Mouse (Mus musculus) neural tube, embryonic 15.5 days (tissue): ENCODE measurements at regions not wholly inside any gene's neighbourhood (a gene's known extent, or its start where the extent isn't known, plus 50 kb on each side); places are given as distances from the start of the nearest gene placed in this dataset.
"Not testable (repeated sequence)": the region's sequence is repeated elsewhere in the genome, so short reads cannot be mapped to it uniquely, and the experiment has no call there.

Experiments
- ATAC-seq: fragments of 200-750 bp; cut with Nextera tagmentation; 2 replicates; pipeline ENCODE4 v1.8.0; 2017; ENCODE audit warnings: mild to moderate bottlenecking, moderate TSS enrichment, moderate library complexity; ENCODE audit not compliant: low FRiP score
- H3K27ac ChIP-seq: fragments of 300-500 bp; sonication (generic); replicated peaks from 2 replicates; pipeline ENCODE4 v1.5.1; 2015; ENCODE audit warnings: mild to moderate bottlenecking, inconsistent platforms
- H3K27me3 ChIP-seq: fragments of 300-500 bp; sonication (generic); replicated peaks from 2 replicates; pipeline ENCODE4 v1.6.1; 2015; ENCODE audit warnings: inconsistent platforms
- H3K36me3 ChIP-seq: fragments of 300-500 bp; sonication (generic); 2 replicates; pipeline ENCODE4 v1.6.1; 2015; ENCODE audit warnings: inconsistent platforms
- H3K4me1 ChIP-seq: fragments of 300-500 bp; sonication (generic); 2 replicates; pipeline ENCODE4 v1.6.1; 2015; ENCODE audit warnings: inconsistent platforms
- H3K4me2 ChIP-seq: fragments of 300-500 bp; sonication (generic); 2 replicates; pipeline ENCODE4 v1.6.1; 2015; ENCODE audit warnings: inconsistent platforms, mild to moderate bottlenecking, moderate library complexity
- H3K4me3 ChIP-seq: fragments of 300-500 bp; sonication (generic); replicated peaks from 2 replicates; pipeline ENCODE4 v1.5.1; 2015; ENCODE audit warnings: mild to moderate bottlenecking, inconsistent platforms
- H3K9ac ChIP-seq: fragments of 300-500 bp; sonication (generic); replicated peaks from 2 replicates; pipeline ENCODE4 v1.6.1; 2015; ENCODE audit warnings: mild to moderate bottlenecking, inconsistent platforms
- H3K9me3 ChIP-seq: fragments of 300-500 bp; sonication (generic); replicated peaks from 2 replicates; pipeline ENCODE4 v1.6.1; 2016; ENCODE audit warnings: inconsistent platforms
- WGBS: fragments of 180-500 bp; shearing (Covaris S2); methylation state at CpG from one replicate; pipeline ENCODE4 v1.1.7; 2015; ENCODE audit warnings: mixed read lengths; 5-methylcytosine and 5-hydroxymethylcytosine counted together

GRCm38 (mm10) chr9:32934436-32934835 lies 298.4 kb downstream of the Ets1 start:
- Histone ChIP-seq H3K4me3 (no peak overlapping the region), H3K4me1 (0 out of 2 replicates have a peak, but pooled peaks cover 3% of the 10 kb centered on the region), H3K9ac (no peak overlapping the region), H3K9me3 (no peaks in the 10 kb centered on the region), H3K27ac (no peak overlapping the region), H3K27me3 (0 out of 2 replicates have a peak, but pooled peaks cover 11% of the 10 kb centered on the region), H3K36me3 (no peaks in the 10 kb centered on the region), H3K4me2 (no peak overlapping the region)
- WGBS, result 90% methylated on average over 1 of the region's 1 CpGs
- ATAC-seq, result no peak

GRCm38 (mm10) chr9:32936462-32936861 lies 300.4 kb downstream of the Ets1 start:
- no peak overlapping the region for H3K4me2 ChIP-seq
- H3K4me1 ChIP-seq, result peaks cover 13% of the 10 kb centered on the region
- no peak overlapping the region for H3K27ac ChIP-seq
- H3K9me3 ChIP-seq, result no peaks in the 10 kb centered on the region
- H3K4me3 ChIP-seq, result no peak overlapping the region
- H3K36me3 ChIP-seq, result no peaks in the 10 kb centered on the region
- ATAC-seq, result no peak
- WGBS, result 62% methylated on average over 9 of the region's 9 CpGs
- H3K9ac ChIP-seq, result no peak overlapping the region
- H3K27me3 ChIP-seq, result 0 out of 2 replicates have a peak, but pooled peaks cover 16% of the 10 kb centered on the region

GRCm38 (mm10) chr9:32937391-32937790 lies 301.4 kb downstream of the Ets1 start:
- Histone ChIP-seq H3K4me3 (no peak overlapping the region), H3K9me3 (no peaks in the 10 kb centered on the region), H3K4me2 (no peak overlapping the region), H3K36me3 (no peaks in the 10 kb centered on the region), H3K27ac (no peak overlapping the region), H3K4me1 (peaks cover 14% of the 10 kb centered on the region), H3K27me3 (0 out of 2 replicates have a peak, but pooled peaks cover 22% of the 10 kb centered on the region), H3K9ac (no peak overlapping the region)
- ATAC-seq, result no peak
- WGBS, result 89% methylated on average over 7 of the region's 7 CpGs

- H3K9ac ChIP-seq, result no peak overlapping the region
- no peak overlapping the region for H3K27ac ChIP-seq
- H3K36me3 ChIP-seq, result no peaks in the 10 kb centered on the region
- peaks cover 14% of the 10 kb centered on the region for H3K4me1 ChIP-seq
- WGBS, result 95% methylated on average over 6 of the region's 6 CpGs
- ATAC-seq, result no peak
- no peak overlapping the region for H3K4me3 ChIP-seq
- 0 out of 2 replicates have a peak, but pooled peaks cover 25% of the 10 kb centered on the region for H3K27me3 ChIP-seq
- no peak overlapping the region for H3K4me2 ChIP-seq
- H3K9me3 ChIP-seq, result no peaks in the 10 kb centered on the region
Measured at GRCm38 (mm10) chr9:32938857-32939256, 302.8 kb downstream of the Ets1 start.

- Histone ChIP-seq H3K4me1 (peaks cover 14% of the 10 kb centered on the region), H3K4me2 (no peak overlapping the region; the same call in 1 of the 2 replicates), H3K27me3 (0 out of 2 replicates have a peak, but pooled peaks cover 25% of the 10 kb centered on the region), H3K9ac (no peak overlapping the region), H3K4me3 (no peak overlapping the region), H3K36me3 (no peaks in the 10 kb centered on the region), H3K27ac (no peak overlapping the region), H3K9me3 (no peaks in the 10 kb centered on the region)
- WGBS, result 95% methylated on average over 3 of the region's 3 CpGs
- no peak for ATAC-seq
Measured at GRCm38 (mm10) chr9:32939626-32940025, 303.6 kb downstream of the Ets1 start.

GRCm38 (mm10) chr9:32940111-32940813 lies 304.2 kb downstream of the Ets1 start:
- WGBS, result 22% methylated on average over 19 of the region's 19 CpGs
- H3K4me1 ChIP-seq, result peaks cover 14% of the 10 kb centered on the region
- peak overlapping the region; percentile 49 for H3K9ac ChIP-seq
- ATAC-seq, result peak; percentile 90
- peak overlapping the region; percentile 50 for H3K4me3 ChIP-seq
- H3K9me3 ChIP-seq, result no peaks in the 10 kb centered on the region
- no peaks in the 10 kb centered on the region for H3K36me3 ChIP-seq
- 0 out of 2 replicates have a peak, but pooled peaks cover 25% of the 10 kb centered on the region for H3K27me3 ChIP-seq
- peak overlapping the region; percentile 79 for H3K4me2 ChIP-seq
- H3K27ac ChIP-seq, result no peak overlapping the region

GRCm38 (mm10) chr9:32940919-32941767 lies 305.1 kb downstream of the Ets1 start:
- Histone ChIP-seq H3K27me3 (0 out of 2 replicates have a peak, but pooled peaks cover 25% of the 10 kb centered on the region), H3K4me3 (no peak overlapping the region), H3K36me3 (no peaks in the 10 kb centered on the region), H3K4me2 (peak overlapping the region; percentile 79), H3K27ac (no peak overlapping the region), H3K9ac (0 out of 2 replicates have a peak overlapping the region, but pooled peaks have one; percentile 17), H3K9me3 (no peaks in the 10 kb centered on the region), H3K4me1 (peaks cover 14% of the 10 kb centered on the region)
- 35% methylated on average over 12 of the region's 12 CpGs for WGBS
- peak; percentile 57; the same call in 1 of the 2 replicates for ATAC-seq

GRCm38 (mm10) chr9:32941768-32942030 lies 305.7 kb downstream of the Ets1 start:
- ATAC-seq, result no peak

GRCm38 (mm10) chr9:32947221-32947620 lies 311.2 kb downstream of the Ets1 start:
- Histone ChIP-seq H3K27me3 (0 out of 2 replicates have a peak, but pooled peaks cover 3% of the 10 kb centered on the region), H3K27ac (no peak overlapping the region), H3K4me2 (no peak overlapping the region), H3K9me3 (no peaks in the 10 kb centered on the region), H3K4me3 (no peak overlapping the region), H3K36me3 (no peaks in the 10 kb centered on the region), H3K4me1 (no peaks in the 10 kb centered on the region), H3K9ac (no peak overlapping the region)
- WGBS, result 91% methylated on average over 3 of the region's 3 CpGs
- no peak for ATAC-seq

More at GRCm38 (mm10) chr9:32941768-32942030, 305.7 kb downstream of the Ets1 start:
- Histone ChIP-seq H3K4me3 (no peak overlapping the region), H3K27me3 (0 out of 2 replicates have a peak, but pooled peaks cover 25% of the 10 kb centered on the region), H3K36me3 (no peaks in the 10 kb centered on the region), H3K4me2 (no peak overlapping the region), H3K27ac (no peak overlapping the region), H3K4me1 (peaks cover 14% of the 10 kb centered on the region), H3K9ac (no peak overlapping the region), H3K9me3 (no peaks in the 10 kb centered on the region)

GRCm38 (mm10) chr9:32949036-32949435 lies 313.0 kb downstream of the Ets1 start:
- 67% methylated on average over 3 of the region's 3 CpGs for WGBS

GRCm38 (mm10) chr9:32958716-32959115 lies 322.7 kb downstream of the Ets1 start:
- H3K36me3 ChIP-seq, result no peaks in the 10 kb centered on the region
- no peak overlapping the region for H3K4me2 ChIP-seq
- no peaks in the 10 kb centered on the region for H3K9me3 ChIP-seq
- H3K27me3 ChIP-seq, result no peaks in the 10 kb centered on the region
- WGBS, result 62% methylated on average over 3 of the region's 3 CpGs
- no peak overlapping the region for H3K27ac ChIP-seq
- H3K4me1 ChIP-seq, result no peaks in the 10 kb centered on the region
- no peak for ATAC-seq
- no peak overlapping the region for H3K4me3 ChIP-seq
- H3K9ac ChIP-seq, result no peak overlapping the region

More at GRCm38 (mm10) chr9:32949036-32949435, 313.0 kb downstream of the Ets1 start:
- Histone ChIP-seq H3K27ac (no peak overlapping the region), H3K9me3 (no peaks in the 10 kb centered on the region), H3K4me1 (no peaks in the 10 kb centered on the region), H3K36me3 (no peaks in the 10 kb centered on the region), H3K9ac (no peak overlapping the region), H3K27me3 (no peaks in the 10 kb centered on the region), H3K4me2 (no peak overlapping the region), H3K4me3 (no peak overlapping the region)
- no peak for ATAC-seq

GRCm38 (mm10) chr9:32959468-32959867 lies 323.4 kb downstream of the Ets1 start:
- not testable (repeated sequence) for H3K9ac ChIP-seq, ATAC-seq, H3K27me3 ChIP-seq, H3K4me3 ChIP-seq, H3K36me3 ChIP-seq, H3K4me2 ChIP-seq, H3K27ac ChIP-seq, H3K4me1 ChIP-seq, H3K9me3 ChIP-seq
